Mouse (Mus musculus): ENCODE data around the gene 2310034C09Rik.

DNA sequence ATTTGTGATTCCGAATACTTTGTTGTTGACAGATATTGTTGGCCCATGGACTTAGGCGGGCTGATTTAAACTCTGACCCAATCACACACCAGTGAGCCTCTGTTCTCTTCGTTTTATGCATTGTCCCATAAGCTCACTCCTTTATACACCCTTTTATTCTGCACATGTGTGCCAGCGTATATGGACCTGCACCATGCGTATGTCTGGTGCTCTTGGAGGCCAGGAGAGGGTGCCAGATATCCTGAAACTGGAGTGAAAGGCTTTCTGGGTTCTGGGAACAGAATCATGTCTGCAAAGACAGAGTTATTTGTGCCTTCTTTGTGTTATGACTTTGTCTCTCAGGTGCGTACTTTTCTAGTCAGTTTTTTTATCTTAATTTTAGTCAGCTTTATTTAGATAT lies 47.4 kb upstream of the 2310034C09Rik start:
- TF ChIP-seq MAX (IDR thresholded peaks at IDR 0.05) (no peak), MYOG (IDR thresholded peaks at IDR 0.05; ENCODE audit: control insufficient read depth, extremely low read depth, insufficient read length) (no peak), CTCF (IDR thresholded peaks at IDR 0.05; ENCODE audit: control insufficient read depth, insufficient read depth, insufficient read length) (no peak)
